Mouse (Mus musculus): Measurements from ENCODE around the gene Arfgef3. TPM values are rescaled to one million over a fixed set of nuclear protein-coding genes. Genes with fewer than 3 reads are reported as not detected.
A peak's percentile ranks its signal among the peaks of the same experiment; 100 is the strongest.
"Not testable (repeated sequence)": the region's sequence is repeated elsewhere in the genome, so short reads cannot be mapped to it uniquely, and the experiment has no call there.

Gene Arfgef3
- total RNA-seq, 4 experiments from 2014 or later = 80.7 to 102 (median 88.5) TPM

GRCm38 (mm10) chr10:18681385-18681954, 62.3 kb downstream of the Arfgef3 start:
- no peak for DNase-seq (ENCODE audit: low spot score in 2 of 2)

GRCm38 (mm10) chr10:18680661-18681384, 62.9 kb downstream of the Arfgef3 start:
- DNase-seq (ENCODE audit: low spot score in 2 of 2) = no peak

- no peak for DNase-seq (ENCODE audit: low spot score in 2 of 2)
Measured at GRCm38 (mm10) chr10:18678836-18679235, 64.9 kb downstream of the Arfgef3 start.

- DNase-seq (ENCODE audit: low spot score in 2 of 2) = no peak
Measured at GRCm38 (mm10) chr10:18664794-18665193, 79.0 kb downstream of the Arfgef3 start.

- no peak for DNase-seq (ENCODE audit: low spot score in 2 of 2)
Measured at GRCm38 (mm10) chr10:18664016-18664415, 79.7 kb downstream of the Arfgef3 start.

GRCm38 (mm10) chr10:18661606-18662220, 82.0 kb downstream of the Arfgef3 start:
- DNase-seq (ENCODE audit: low spot score in 2 of 2) = no peak

- DNase-seq (ENCODE audit: low spot score in 2 of 2) = peak in 1 of 2 experiments; percentile 43
Measured at GRCm38 (mm10) chr10:18660998-18661397, 82.8 kb downstream of the Arfgef3 start.

GRCm38 (mm10) chr10:18657588-18657987, 86.2 kb downstream of the Arfgef3 start:
- no peak for DNase-seq (ENCODE audit: low spot score in 2 of 2)

GRCm38 (mm10) chr10:18647069-18647468, 96.7 kb downstream of the Arfgef3 start:
- DNase-seq (ENCODE audit: low spot score in 2 of 2) = no peak

- no peak for DNase-seq (ENCODE audit: low spot score in 2 of 2)
Measured at GRCm38 (mm10) chr10:18646035-18646434, 97.7 kb downstream of the Arfgef3 start.

- DNase-seq (ENCODE audit: low spot score in 2 of 2) = no peak
Measured at GRCm38 (mm10) chr10:18644346-18644745, 99.4 kb downstream of the Arfgef3 start.

GRCm38 (mm10) chr10:18643506-18643905, 100.2 kb downstream of the Arfgef3 start:
- no peak for DNase-seq (ENCODE audit: low spot score in 2 of 2)

- no peak for DNase-seq (ENCODE audit: low spot score in 2 of 2)
Measured at GRCm38 (mm10) chr10:18642854-18643253, 100.9 kb downstream of the Arfgef3 start.

GRCm38 (mm10) chr10:18640596-18640995, 103.2 kb downstream of the Arfgef3 start:
- no peak for DNase-seq (ENCODE audit: low spot score in 2 of 2)

- no peak for DNase-seq (ENCODE audit: low spot score in 2 of 2)
Measured at GRCm38 (mm10) chr10:18635450-18635849, 108.3 kb downstream of the Arfgef3 start.

GRCm38 (mm10) chr10:18634405-18634985, 109.3 kb downstream of the Arfgef3 start:
- DNase-seq (ENCODE audit: low spot score in 2 of 2) = no peak

GRCm38 (mm10) chr10:18630498-18630897, 113.3 kb downstream of the Arfgef3 start:
- no peak for DNase-seq (ENCODE audit: low spot score in 2 of 2)

- DNase-seq (ENCODE audit: low spot score in 2 of 2) = peak; percentile 44 to 85
Measured at GRCm38 (mm10) chr10:18627530-18627929, 116.2 kb downstream of the Arfgef3 start.

GRCm38 (mm10) chr10:18612796-18613195, 131.0 kb downstream of the Arfgef3 start:
- no peak for DNase-seq (ENCODE audit: low spot score in 2 of 2)

GRCm38 (mm10) chr10:18604827-18605535, 138.8 kb downstream of the Arfgef3 start:
- not testable (repeated sequence) for DNase-seq (ENCODE audit: low spot score in 2 of 2)

- DNase-seq (ENCODE audit: low spot score in 2 of 2) = peak; percentile 43 to 54
Measured at GRCm38 (mm10) chr10:18602030-18602429, 141.7 kb downstream of the Arfgef3 start.

GRCm38 (mm10) chr10:18597601-18598000, 146.1 kb downstream of the Arfgef3 start:
- DNase-seq (ENCODE audit: low spot score in 2 of 2) = no peak
